Mouse (Mus musculus): ENCODE measurements around the gene Cacna2d2. TPM values are rescaled to one million over a fixed set of nuclear protein-coding genes. Genes with fewer than 3 reads are reported as not detected.

Cacna2d2 gene
- polyA plus RNA-seq, 1 experiment from 2014 or later: not detected

DNA sequence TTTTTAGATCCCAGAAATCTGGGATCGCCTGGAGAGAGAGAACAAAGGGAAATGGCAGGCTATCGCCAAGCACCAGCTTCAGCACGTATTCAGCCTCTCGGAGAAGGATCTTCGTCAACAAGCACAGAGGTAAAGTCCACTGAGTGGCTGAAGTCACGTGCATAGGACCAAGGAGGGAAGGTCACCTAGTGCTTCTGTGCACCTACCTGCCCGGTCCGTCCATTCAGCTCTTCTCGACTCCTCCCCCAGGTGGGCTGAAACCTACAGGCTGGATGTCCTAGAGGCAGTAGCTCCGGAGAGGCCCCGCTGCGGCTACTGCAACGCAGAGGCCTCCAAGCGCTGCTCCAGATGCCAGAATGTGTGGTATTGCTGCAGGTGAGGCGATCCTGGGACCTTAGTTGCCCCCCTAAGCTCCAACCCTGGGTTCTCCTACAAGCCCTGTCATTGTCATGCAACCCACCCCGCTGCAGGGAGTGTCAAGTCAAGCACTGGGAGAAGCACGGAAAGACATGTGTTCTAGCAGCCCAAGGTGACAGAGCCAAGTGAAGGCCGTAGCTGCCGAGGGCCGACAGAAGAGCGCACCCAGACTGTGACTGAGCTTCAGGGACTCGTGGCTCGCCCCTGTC lies 151.2 kb downstream of the Cacna2d2 start:
- no peak overlapping the region for H3K27ac ChIP-seq
- H3K27me3 ChIP-seq: peaks cover 44% of the 10 kb centered on the region
- peaks cover 69% of the 10 kb centered on the region for H3K4me1 ChIP-seq (replicated peaks)
- peak overlapping the region; percentile 61 for H3K4me3 ChIP-seq (replicated peaks)
- peak overlapping the region; percentile 76 for H3K9ac ChIP-seq
- 36% methylated on average over 23 of the region's 23 CpGs for WGBS (ENCODE audit: insufficient replicate concordance)
- H3K36me3 ChIP-seq: no peaks in the 10 kb centered on the region
- ATAC-seq (ENCODE audit: low read depth) (no peak), DNase-seq (no peak)
- H3K9me3 ChIP-seq (replicated peaks): no peaks in the 10 kb centered on the region
- peak overlapping the region; percentile 96 for H3K4me2 ChIP-seq

GRCm38 (mm10) chr9:107551117-107551889 lies 151.9 kb downstream of the Cacna2d2 start, which contains the start of gene Rassf1:
TSS of gene Rassf1 (plus strand) at chr9:107551555.
- 2% methylated on average over 63 of the region's 63 CpGs for WGBS (ENCODE audit: insufficient replicate concordance)
- Histone ChIP-seq H3K27ac (peak within 1 kb of the TSS; percentile 58), H3K9me3 (replicated peaks) (no peaks in the 10 kb centered on the region), H3K4me2 (peak within 1 kb of the TSS; percentile 96), H3K27me3 (peaks cover 44% of the 10 kb centered on the region), H3K9ac (peak within 1 kb of the TSS; percentile 76), H3K4me1 (replicated peaks) (peaks cover 70% of the 10 kb centered on the region), H3K4me3 (replicated peaks) (peak within 1 kb of the TSS; percentile 61), H3K36me3 (peaks cover under 1% of the 10 kb centered on the region; the same call in 1 of the 2 replicates)
- ATAC-seq (ENCODE audit: low read depth) (peak; percentile 43), DNase-seq (peak; percentile 71)

- Histone ChIP-seq H3K36me3 (peaks cover 7% of the 10 kb centered on the region), H3K9me3 (replicated peaks) (no peaks in the 10 kb centered on the region), H3K4me1 (replicated peaks) (peaks cover 70% of the 10 kb centered on the region), H3K27ac (peak overlapping the region; percentile 58; the same call in 1 of the 2 replicates), H3K9ac (peak overlapping the region; percentile 76), H3K4me2 (peak overlapping the region; percentile 96), H3K27me3 (peaks cover 44% of the 10 kb centered on the region), H3K4me3 (replicated peaks) (peak overlapping the region; percentile 61)
- DNase-seq (no peak), ATAC-seq (ENCODE audit: low read depth) (no peak)
- 28% methylated on average over 8 of the region's 8 CpGs for WGBS (ENCODE audit: insufficient replicate concordance)
Observed at GRCm38 (mm10) chr9:107551890-107552355, 152.5 kb downstream of the Cacna2d2 start.

GRCm38 (mm10) chr9:107552690-107553393 lies 153.4 kb downstream of the Cacna2d2 start:
- peaks cover 44% of the 10 kb centered on the region for H3K27me3 ChIP-seq
- H3K4me3 ChIP-seq (replicated peaks): peak overlapping the region; percentile 84; the same call in 1 of the 2 replicates
- H3K36me3 ChIP-seq: peaks cover 16% of the 10 kb centered on the region
- 53% methylated on average over 5 of the region's 5 CpGs for WGBS (ENCODE audit: insufficient replicate concordance)
- no peak for DNase-seq
- H3K9ac ChIP-seq: peak overlapping the region; percentile 97; the same call in 1 of the 2 replicates
- ATAC-seq (ENCODE audit: low read depth): no peak
- H3K4me2 ChIP-seq: peak overlapping the region; percentile 96
- no peak overlapping the region for H3K27ac ChIP-seq
- H3K9me3 ChIP-seq (replicated peaks): no peaks in the 10 kb centered on the region
- peaks cover 69% of the 10 kb centered on the region for H3K4me1 ChIP-seq (replicated peaks)

- peak overlapping the region; percentile 96 for H3K4me2 ChIP-seq
- peaks cover 67% of the 10 kb centered on the region for H3K4me1 ChIP-seq (replicated peaks)
- ATAC-seq (ENCODE audit: low read depth) (peak; percentile 41), DNase-seq (peak; percentile 38)
- peak overlapping the region; percentile 95 for H3K27ac ChIP-seq
- H3K36me3 ChIP-seq: peaks cover 25% of the 10 kb centered on the region
- no peaks in the 10 kb centered on the region for H3K9me3 ChIP-seq (replicated peaks)
- 5% methylated on average over 37 of the region's 37 CpGs for WGBS (ENCODE audit: insufficient replicate concordance)
- peak overlapping the region; percentile 97 for H3K9ac ChIP-seq
- peak overlapping the region; percentile 84 for H3K4me3 ChIP-seq (replicated peaks)
- H3K27me3 ChIP-seq: peaks cover 38% of the 10 kb centered on the region
Observed at GRCm38 (mm10) chr9:107553541-107554318, 154.3 kb downstream of the Cacna2d2 start.

DNA sequence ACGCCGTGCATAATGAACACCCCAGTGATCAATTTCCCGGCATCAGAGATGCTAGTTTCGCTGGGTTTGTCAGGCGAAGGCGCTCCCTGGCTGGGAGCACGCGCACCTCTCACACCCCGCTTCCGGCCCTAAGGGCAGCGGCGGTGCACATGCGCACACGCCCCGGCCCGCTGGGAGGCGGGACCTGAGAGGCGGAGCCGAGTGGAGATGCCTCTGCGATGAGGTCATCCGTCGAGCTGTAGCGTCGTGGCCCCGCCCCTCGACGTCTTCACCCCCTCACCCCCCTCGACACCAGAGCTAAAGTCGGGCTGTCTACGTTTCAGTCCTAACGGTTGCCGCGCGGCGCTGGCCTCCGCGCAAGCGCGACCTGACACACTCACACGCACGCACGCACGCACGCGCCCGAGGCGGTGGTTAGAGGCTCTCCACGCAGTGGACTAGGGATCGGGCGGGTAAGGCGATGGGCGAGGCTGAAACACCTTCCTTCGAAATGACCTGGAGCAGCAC lies 155.0 kb downstream of the Cacna2d2 start:
- WGBS (ENCODE audit: insufficient replicate concordance): under 1% methylated on average over 53 of the region's 53 CpGs
- H3K4me2 ChIP-seq: peak overlapping the region; percentile 96
- peak overlapping the region; percentile 84 for H3K4me3 ChIP-seq (replicated peaks)
- peaks cover 32% of the 10 kb centered on the region for H3K27me3 ChIP-seq
- ATAC-seq (ENCODE audit: low read depth) (peak; percentile 89), DNase-seq (peak; percentile 95)
- H3K9me3 ChIP-seq (replicated peaks): no peaks in the 10 kb centered on the region
- peaks cover 31% of the 10 kb centered on the region for H3K36me3 ChIP-seq
- H3K4me1 ChIP-seq (replicated peaks): peaks cover 67% of the 10 kb centered on the region
- H3K9ac ChIP-seq: peak overlapping the region; percentile 97
- H3K27ac ChIP-seq: peak overlapping the region; percentile 95

DNA sequence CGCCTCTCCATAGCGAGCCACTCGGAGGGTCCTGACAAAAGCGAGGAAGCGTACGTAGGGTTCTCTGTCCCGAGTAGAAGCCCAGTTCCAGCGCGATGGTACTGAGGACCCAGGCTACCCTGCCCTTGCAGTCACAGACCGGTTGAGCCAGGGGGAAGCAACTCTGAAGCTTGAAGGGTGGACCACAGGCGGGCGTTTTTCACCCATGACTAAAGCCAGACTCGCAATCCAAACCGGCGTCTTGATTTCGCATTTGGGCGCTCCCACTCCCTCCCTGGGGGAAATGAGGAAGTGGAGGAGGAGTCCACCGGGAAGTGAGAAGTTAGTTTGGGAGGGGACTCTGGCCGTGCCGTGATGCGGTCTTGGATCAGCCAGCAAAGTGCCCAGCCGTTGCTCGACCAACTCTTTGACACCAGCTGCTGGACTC lies 155.6 kb downstream of the Cacna2d2 start:
- H3K9ac ChIP-seq: peak overlapping the region; percentile 97
- peaks cover 67% of the 10 kb centered on the region for H3K4me1 ChIP-seq (replicated peaks)
- H3K9me3 ChIP-seq (replicated peaks): no peaks in the 10 kb centered on the region
- H3K27ac ChIP-seq: peak overlapping the region; percentile 95
- under 1% methylated on average over 22 of the region's 23 CpGs for WGBS (ENCODE audit: insufficient replicate concordance)
- no peak for DNase-seq
- peaks cover 25% of the 10 kb centered on the region for H3K27me3 ChIP-seq
- H3K36me3 ChIP-seq: peaks cover 38% of the 10 kb centered on the region
- H3K4me2 ChIP-seq: peak overlapping the region; percentile 96
- ATAC-seq (ENCODE audit: low read depth): peak; percentile 6
- peak overlapping the region; percentile 84 for H3K4me3 ChIP-seq (replicated peaks)

- Histone ChIP-seq H3K4me3 (replicated peaks) (peak overlapping the region; percentile 84), H3K9ac (peak overlapping the region; percentile 97), H3K27me3 (peaks cover 18% of the 10 kb centered on the region), H3K36me3 (peaks cover 43% of the 10 kb centered on the region), H3K4me2 (peak overlapping the region; percentile 96), H3K4me1 (replicated peaks) (peaks cover 60% of the 10 kb centered on the region), H3K9me3 (replicated peaks) (no peaks in the 10 kb centered on the region), H3K27ac (peak overlapping the region; percentile 95)
- DNase-seq (no peak), ATAC-seq (ENCODE audit: low read depth) (no peak)
- 40% methylated on average over 2 of the region's 2 CpGs for WGBS (ENCODE audit: insufficient replicate concordance)
Observed at GRCm38 (mm10) chr9:107555701-107556100, 156.3 kb downstream of the Cacna2d2 start.

- Histone ChIP-seq H3K9me3 (replicated peaks) (no peaks in the 10 kb centered on the region), H3K4me3 (replicated peaks) (peak overlapping the region; percentile 84), H3K9ac (peak overlapping the region; percentile 97), H3K27ac (peak overlapping the region; percentile 95), H3K4me2 (peak overlapping the region; percentile 96), H3K4me1 (replicated peaks) (peaks cover 56% of the 10 kb centered on the region), H3K36me3 (peaks cover 50% of the 10 kb centered on the region), H3K27me3 (peaks cover 12% of the 10 kb centered on the region)
- DNase-seq: no peak
- WGBS (ENCODE audit: insufficient replicate concordance): 38% methylated on average over 3 of the region's 3 CpGs
- ATAC-seq (ENCODE audit: low read depth): no peak
Observed at GRCm38 (mm10) chr9:107556346-107556745, 156.9 kb downstream of the Cacna2d2 start.

GRCm38 (mm10) chr9:107563029-107563581 lies 163.7 kb downstream of the Cacna2d2 start, which contains the start of gene Tusc2:
TSS of gene Tusc2 (plus strand) at chr9:107563255.
- peak; percentile 91 for DNase-seq
- WGBS (ENCODE audit: insufficient replicate concordance): under 1% methylated on average over 46 of the region's 46 CpGs
- peak within 1 kb of the TSS; percentile 90 for H3K4me3 ChIP-seq (replicated peaks)
- peak within 1 kb of the TSS; percentile 83 for H3K27ac ChIP-seq
- H3K27me3 ChIP-seq: no peaks in the 10 kb centered on the region
- peaks cover 63% of the 10 kb centered on the region for H3K4me1 ChIP-seq (replicated peaks)
- ATAC-seq (ENCODE audit: low read depth): peak; percentile 97
- peaks cover 56% of the 10 kb centered on the region for H3K36me3 ChIP-seq
- no peaks in the 10 kb centered on the region for H3K9me3 ChIP-seq (replicated peaks)
- H3K4me2 ChIP-seq: peak within 1 kb of the TSS; percentile 88
- peak within 1 kb of the TSS; percentile 94 for H3K9ac ChIP-seq

Data from liver, embryonic 13.5 days (tissue).